Mouse (Mus musculus) heart, embryonic 11.5 days (tissue): ENCODE measurements around the gene Mylip. TPM values are rescaled to one million over a fixed set of nuclear protein-coding genes. Genes with fewer than 3 reads are reported as not detected.
A peak's percentile ranks its signal among the peaks of the same experiment; 100 is the strongest.

Source experiments
- ATAC-seq: fragments of 200-750 bp; cut with Nextera tagmentation; replicated peaks from 2 replicates; pipeline ENCODE4 v1.8.0; 2017; ENCODE audit warnings: moderate library complexity; ENCODE audit not compliant: insufficient number of reproducible peaks, low FRiP score, low TSS enrichment
- H3K27ac ChIP-seq: fragments of 300-500 bp; sonication (generic); 2 replicates; pipeline ENCODE4 v1.5.1; 2014; ENCODE audit warnings: mild to moderate bottlenecking, low read depth, low read length
- H3K27me3 ChIP-seq: fragments of 300-500 bp; sonication (generic); 2 replicates; pipeline ENCODE4 v1.6.1; 2014; ENCODE audit warnings: mild to moderate bottlenecking, low read length, mixed read lengths; ENCODE audit not compliant: control insufficient read depth, insufficient read depth
- H3K36me3 ChIP-seq: fragments of 300-500 bp; sonication (generic); 2 replicates; pipeline ENCODE4 v1.6.1; 2014; ENCODE audit warnings: mild to moderate bottlenecking, low read length, moderate library complexity, mixed read lengths; ENCODE audit not compliant: control insufficient read depth, insufficient read depth
- H3K4me1 ChIP-seq: fragments of 300-500 bp; sonication (generic); 2 replicates; pipeline ENCODE4 v1.6.1; 2014; ENCODE audit warnings: low read length; ENCODE audit not compliant: control insufficient read depth, insufficient read depth
- H3K4me2 ChIP-seq: fragments of 300-500 bp; sonication (generic); 2 replicates; pipeline ENCODE4 v1.6.1; 2014; ENCODE audit warnings: mild to moderate bottlenecking, moderate library complexity
- H3K4me3 ChIP-seq: fragments of 300-500 bp; sonication (generic); 2 replicates; pipeline ENCODE4 v1.5.1; 2014; ENCODE audit warnings: low read depth, low read length
- H3K9ac ChIP-seq: fragments of 300-500 bp; sonication (generic); 2 replicates; pipeline ENCODE4 v1.6.1; 2014; ENCODE audit warnings: mild to moderate bottlenecking, low read depth, low read length, moderate library complexity
- H3K9me3 ChIP-seq: fragments of 300-500 bp; sonication (generic); replicated peaks from 2 replicates; pipeline ENCODE4 v1.6.1; 2016; ENCODE audit warnings: low read length; ENCODE audit not compliant: control insufficient read depth
- WGBS: fragments of 180-500 bp; shearing (Covaris S2); extraction: QIAGEN DNeasy Blood & Tissue Kit; methylation state at CpG from one replicate; pipeline ENCODE4 v1.1.7; 2014; ENCODE audit not compliant: insufficient replicate concordance; 5-methylcytosine and 5-hydroxymethylcytosine counted together
- polyA plus RNA-seq: library from polyadenylated mRNA; unstranded; fragments of >200 nt; fragmentation: Nextera tagmentation; extraction: Ambion mirVana; gene quantifications from 2 replicates; pipeline ENCODE4 v1.2.1, GENCODE M21; 2014

Mylip gene
- polyA plus RNA-seq, 1 experiment from 2014 or later, result 4.9 TPM

DNA sequence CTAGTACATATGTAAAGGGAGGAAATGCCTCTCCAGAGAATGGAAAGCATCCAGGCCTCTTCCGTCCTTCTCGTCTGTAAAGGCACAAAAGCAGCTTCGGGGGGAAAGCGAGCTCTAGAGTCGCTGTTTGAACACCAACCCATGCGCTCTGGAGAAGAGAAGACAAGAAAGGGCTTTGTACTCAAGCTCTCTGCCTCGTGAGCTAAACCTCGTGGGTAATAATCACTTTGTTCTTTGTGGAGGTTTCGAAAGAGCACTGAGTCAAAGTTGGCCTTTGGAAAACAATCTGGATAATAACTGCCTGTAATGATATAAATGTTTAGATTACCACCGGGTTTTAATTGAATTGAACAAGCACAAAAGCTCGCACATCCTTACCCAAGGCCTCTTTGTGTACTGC, 39.7 kb downstream of the Mylip start:
- H3K4me1 ChIP-seq, result peaks cover 10% of the 10 kb centered on the region; the same call in 1 of the 2 replicates
- no peaks in the 10 kb centered on the region for H3K27me3 ChIP-seq
- no peaks in the 10 kb centered on the region for H3K9me3 ChIP-seq
- no peak overlapping the region for H3K4me3 ChIP-seq
- 0 out of 2 replicates have a peak overlapping the region, but pooled peaks have one; percentile 36 for H3K27ac ChIP-seq
- WGBS, result 42% methylated on average over 11 of the region's 11 CpGs
- H3K9ac ChIP-seq, result no peak overlapping the region
- no peaks in the 10 kb centered on the region for H3K36me3 ChIP-seq
- H3K4me2 ChIP-seq, result peak overlapping the region; percentile 29; the same call in 1 of the 2 replicates
- ATAC-seq, result no peak

DNA sequence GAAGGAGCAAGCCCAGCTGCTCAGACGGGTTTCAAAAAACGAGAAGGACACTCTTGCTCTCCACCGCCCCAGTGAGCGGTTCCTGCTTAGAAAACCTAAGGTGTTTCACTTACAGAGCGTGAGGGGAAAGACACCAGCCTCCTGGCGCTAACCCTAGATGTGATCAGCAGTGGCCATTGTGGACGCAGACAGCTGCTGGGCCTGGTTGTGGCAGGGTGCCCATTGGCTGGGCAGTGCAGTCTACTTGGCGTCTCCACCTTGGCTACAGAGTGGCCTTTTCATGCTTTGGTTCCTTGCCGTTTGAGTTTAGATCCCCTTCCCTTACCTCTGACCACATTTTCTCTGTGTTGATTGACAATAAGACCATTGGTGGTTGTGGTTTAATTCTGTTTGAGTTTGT, 47.6 kb downstream of the Mylip start:
- no peak for ATAC-seq
- Histone ChIP-seq H3K9me3 (no peaks in the 10 kb centered on the region), H3K4me2 (no peak overlapping the region), H3K9ac (no peak overlapping the region), H3K27me3 (no peaks in the 10 kb centered on the region), H3K4me3 (no peak overlapping the region), H3K27ac (no peak overlapping the region), H3K36me3 (no peaks in the 10 kb centered on the region), H3K4me1 (no peaks in the 10 kb centered on the region)
- 78% methylated on average over 9 of the region's 9 CpGs for WGBS

DNA sequence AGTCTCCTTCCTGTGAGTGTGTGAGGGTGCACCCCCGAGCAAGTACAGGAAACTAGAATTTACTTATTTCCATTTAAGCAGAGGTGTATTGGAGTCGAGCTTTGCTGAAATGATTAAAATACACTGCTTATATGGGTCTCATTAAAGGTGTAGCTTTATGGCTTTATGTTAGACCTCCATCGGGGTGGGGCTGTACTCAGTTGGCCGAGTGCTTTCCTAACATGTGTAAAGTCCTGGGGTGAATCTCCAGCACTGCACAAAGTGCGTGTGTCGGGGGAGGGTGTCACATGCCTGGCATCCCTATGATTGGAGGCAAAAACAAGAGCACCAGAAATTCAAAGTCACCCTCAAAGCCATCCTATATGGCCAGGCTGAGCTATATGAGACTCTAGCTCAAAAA, 49.3 kb downstream of the Mylip start:
- H3K9me3 ChIP-seq, result no peaks in the 10 kb centered on the region

DNA sequence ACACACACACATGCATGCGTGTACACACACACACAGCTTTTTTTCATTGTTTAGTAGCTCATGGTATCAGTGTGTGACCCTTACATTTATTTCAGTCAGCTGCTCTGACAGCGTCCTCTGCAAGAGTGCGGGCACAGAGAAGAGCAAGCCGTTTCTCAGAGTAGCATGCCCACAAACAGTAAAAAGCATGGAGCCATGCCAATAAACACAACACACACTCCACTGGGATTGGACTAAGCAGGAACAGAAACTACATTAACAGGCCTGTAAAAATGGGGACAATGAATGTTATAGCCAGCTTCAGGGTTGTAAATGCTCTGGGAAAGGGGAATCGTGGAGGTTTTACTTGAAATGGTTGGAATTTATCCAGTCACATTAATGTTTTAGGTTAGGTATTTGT, 50.7 kb downstream of the Mylip start:
- Histone ChIP-seq H3K4me3 (no peak overlapping the region), H3K27ac (no peak overlapping the region), H3K4me1 (peaks cover 2% of the 10 kb centered on the region; the same call in 1 of the 2 replicates), H3K9me3 (no peaks in the 10 kb centered on the region), H3K4me2 (no peak overlapping the region), H3K9ac (no peak overlapping the region), H3K36me3 (no peaks in the 10 kb centered on the region), H3K27me3 (no peaks in the 10 kb centered on the region; the same call in 1 of the 2 replicates)
- WGBS, result 84% methylated on average over 5 of the region's 5 CpGs
- ATAC-seq, result no peak

More for the DNA sequence above, 49.3 kb downstream of the Mylip start:
- WGBS, result 81% methylated on average over 6 of the region's 6 CpGs
- Histone ChIP-seq H3K4me1 (peaks cover 2% of the 10 kb centered on the region; the same call in 1 of the 2 replicates), H3K9ac (no peak overlapping the region), H3K4me2 (no peak overlapping the region), H3K36me3 (no peaks in the 10 kb centered on the region), H3K27me3 (no peaks in the 10 kb centered on the region), H3K4me3 (no peak overlapping the region), H3K27ac (no peak overlapping the region)
- no peak for ATAC-seq

DNA sequence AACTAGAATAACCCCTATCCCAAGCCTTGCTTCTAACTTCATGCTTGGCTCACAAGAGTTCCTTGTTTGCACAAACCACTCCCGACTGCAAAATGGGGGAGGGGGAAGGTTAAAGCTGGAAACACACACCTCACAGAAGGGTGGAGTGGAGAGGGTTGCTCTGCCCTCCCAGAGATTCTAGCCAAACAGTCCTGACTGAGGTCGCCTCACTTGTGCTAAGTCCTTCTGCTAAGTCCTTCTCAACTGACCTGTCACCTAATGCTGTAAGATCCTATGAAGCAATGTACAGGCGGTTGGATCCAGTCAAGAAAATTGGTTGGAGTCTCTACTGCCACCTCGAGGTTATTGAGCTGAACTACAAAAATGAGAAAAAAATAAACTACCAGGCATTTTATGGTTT, 52.9 kb downstream of the Mylip start:
- Histone ChIP-seq H3K9me3 (no peaks in the 10 kb centered on the region), H3K27ac (no peak overlapping the region), H3K4me1 (peaks cover 2% of the 10 kb centered on the region; the same call in 1 of the 2 replicates), H3K9ac (no peak overlapping the region), H3K27me3 (no peaks in the 10 kb centered on the region; the same call in 1 of the 2 replicates), H3K36me3 (no peaks in the 10 kb centered on the region), H3K4me3 (no peak overlapping the region), H3K4me2 (no peak overlapping the region)
- 22% methylated on average over 4 of the region's 4 CpGs for WGBS
- ATAC-seq, result no peak

DNA sequence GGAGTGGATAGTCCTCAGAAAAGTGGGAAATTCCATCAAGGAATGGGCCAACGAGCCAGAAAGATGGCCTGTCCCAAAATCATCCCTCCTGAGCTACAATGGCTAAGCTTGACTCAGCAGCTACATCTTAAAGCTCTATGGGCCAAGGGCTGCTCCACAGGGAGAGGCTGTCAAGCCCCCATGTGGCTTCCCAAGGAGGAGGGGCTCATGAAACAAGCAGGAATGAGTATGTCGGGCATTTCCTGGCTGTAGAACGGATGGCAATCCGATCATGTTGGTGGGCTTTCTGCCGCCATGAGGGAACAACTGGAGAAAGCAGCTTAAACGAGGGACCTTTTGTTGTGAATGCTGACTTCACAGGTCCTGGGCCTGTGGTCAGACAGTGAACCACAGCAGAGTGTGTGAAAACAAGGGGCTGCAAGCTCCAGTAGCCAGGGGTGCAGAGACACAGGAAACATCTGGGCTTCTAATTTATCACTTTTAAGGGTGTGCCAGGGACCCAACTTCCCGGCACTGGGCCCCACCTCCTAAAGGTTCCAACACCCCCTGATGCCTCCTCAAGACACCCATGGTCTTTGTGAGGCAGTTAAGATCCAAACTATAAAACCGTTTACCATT, 53.5 kb downstream of the Mylip start:
- Histone ChIP-seq H3K27ac (no peak overlapping the region), H3K4me3 (no peak overlapping the region), H3K4me2 (no peak overlapping the region), H3K36me3 (no peaks in the 10 kb centered on the region), H3K9me3 (no peaks in the 10 kb centered on the region), H3K27me3 (no peaks in the 10 kb centered on the region; the same call in 1 of the 2 replicates), H3K9ac (no peak overlapping the region), H3K4me1 (peaks cover 2% of the 10 kb centered on the region; the same call in 1 of the 2 replicates)
- 56% methylated on average over 8 of the region's 8 CpGs for WGBS
- ATAC-seq, result no peak

DNA sequence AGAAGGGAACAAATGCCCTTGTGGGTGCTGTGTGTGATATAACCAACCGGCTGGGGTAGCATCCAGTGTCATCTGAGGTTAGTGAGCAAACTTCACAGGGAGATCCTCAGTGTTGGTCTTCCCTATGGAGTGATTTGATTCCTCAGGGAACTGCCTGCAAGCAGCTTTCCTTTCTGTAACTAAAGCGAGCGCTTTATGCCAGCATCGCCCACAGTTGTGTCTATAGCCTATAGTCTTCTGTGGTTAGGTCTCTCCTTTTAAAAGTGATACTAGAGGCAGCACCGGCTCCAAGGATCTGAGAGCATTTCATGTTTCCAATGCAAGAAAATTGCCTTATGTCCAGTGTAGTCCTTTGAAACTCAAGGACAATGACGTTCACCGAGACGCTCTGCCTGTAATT, 54.7 kb downstream of the Mylip start:
- 84% methylated on average over 8 of the region's 8 CpGs for WGBS

DNA sequence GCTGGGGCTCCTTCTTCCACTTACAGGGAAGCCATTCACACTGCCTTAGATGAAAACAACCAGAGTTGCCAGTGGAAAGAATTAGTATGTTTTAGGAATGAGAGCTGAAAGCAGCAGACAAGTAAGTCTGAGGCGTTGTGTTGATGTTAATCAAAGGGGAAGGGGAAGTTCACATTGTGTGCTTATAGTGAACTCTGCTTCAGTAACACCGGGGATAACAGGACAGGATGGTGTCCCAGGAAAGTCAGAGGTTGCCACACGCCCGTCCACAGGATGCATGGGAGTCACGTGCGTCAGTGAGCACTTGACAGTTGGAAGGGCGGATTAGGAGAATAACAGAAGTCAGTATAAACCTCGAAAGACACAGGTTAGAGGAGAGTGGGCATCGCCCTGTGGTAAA, 55.1 kb downstream of the Mylip start:
- no peak overlapping the region for H3K9ac ChIP-seq
- H3K9me3 ChIP-seq, result no peaks in the 10 kb centered on the region
- no peaks in the 10 kb centered on the region for H3K36me3 ChIP-seq
- ATAC-seq, result no peak
- no peak overlapping the region for H3K27ac ChIP-seq
- H3K4me3 ChIP-seq, result no peak overlapping the region
- no peaks in the 10 kb centered on the region; the same call in 1 of the 2 replicates for H3K27me3 ChIP-seq
- 63% methylated on average over 9 of the region's 9 CpGs for WGBS
- H3K4me1 ChIP-seq, result peaks cover 2% of the 10 kb centered on the region; the same call in 1 of the 2 replicates
- H3K4me2 ChIP-seq, result no peak overlapping the region

More for the DNA sequence above, 54.7 kb downstream of the Mylip start:
- H3K4me1 ChIP-seq, result peaks cover 2% of the 10 kb centered on the region; the same call in 1 of the 2 replicates
- H3K9me3 ChIP-seq, result no peaks in the 10 kb centered on the region
- ATAC-seq, result no peak
- H3K36me3 ChIP-seq, result no peaks in the 10 kb centered on the region
- no peak overlapping the region for H3K9ac ChIP-seq
- no peak overlapping the region for H3K4me3 ChIP-seq
- H3K27me3 ChIP-seq, result no peaks in the 10 kb centered on the region; the same call in 1 of the 2 replicates
- no peak overlapping the region for H3K27ac ChIP-seq
- no peak overlapping the region for H3K4me2 ChIP-seq

DNA sequence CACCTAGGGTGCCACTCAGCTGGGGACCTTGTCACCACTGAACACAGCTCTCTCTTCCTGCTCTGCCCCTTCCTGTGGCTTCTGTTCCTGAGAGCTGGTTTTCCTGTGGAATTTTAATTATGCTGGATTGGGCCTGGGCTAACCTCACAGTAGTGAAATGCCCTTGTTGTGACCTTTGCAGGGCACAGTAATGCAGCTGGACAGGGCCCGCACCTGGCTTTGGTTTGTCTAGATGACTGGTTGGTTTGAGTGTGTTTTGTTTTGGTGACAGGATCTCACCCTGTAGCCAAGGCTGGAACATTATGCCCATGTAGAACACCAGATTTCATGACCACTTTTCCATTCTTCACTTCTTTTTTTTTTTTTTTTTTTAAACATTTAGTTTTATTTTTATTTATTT, 57.1 kb downstream of the Mylip start:
- H3K27ac ChIP-seq, result no peak overlapping the region
- H3K9ac ChIP-seq, result no peak overlapping the region
- no peak overlapping the region for H3K4me2 ChIP-seq
- H3K9me3 ChIP-seq, result no peaks in the 10 kb centered on the region
- H3K36me3 ChIP-seq, result no peaks in the 10 kb centered on the region
- H3K4me3 ChIP-seq, result no peak overlapping the region
- WGBS, result 79% methylated on average over 1 of the region's 1 CpGs
- no peak for ATAC-seq
- H3K27me3 ChIP-seq, result no peaks in the 10 kb centered on the region; the same call in 1 of the 2 replicates
- peaks cover 2% of the 10 kb centered on the region; the same call in 1 of the 2 replicates for H3K4me1 ChIP-seq
